Mouse (Mus musculus): ENCODE results near the gene Selenos. TPM values are rescaled to one million over a fixed set of nuclear protein-coding genes. Genes with fewer than 3 reads are reported as not detected.

The Selenos gene
- total and polyA plus RNA-seq, 3 experiments = 79.9 to 103 TPM; not detected in 1

DNA sequence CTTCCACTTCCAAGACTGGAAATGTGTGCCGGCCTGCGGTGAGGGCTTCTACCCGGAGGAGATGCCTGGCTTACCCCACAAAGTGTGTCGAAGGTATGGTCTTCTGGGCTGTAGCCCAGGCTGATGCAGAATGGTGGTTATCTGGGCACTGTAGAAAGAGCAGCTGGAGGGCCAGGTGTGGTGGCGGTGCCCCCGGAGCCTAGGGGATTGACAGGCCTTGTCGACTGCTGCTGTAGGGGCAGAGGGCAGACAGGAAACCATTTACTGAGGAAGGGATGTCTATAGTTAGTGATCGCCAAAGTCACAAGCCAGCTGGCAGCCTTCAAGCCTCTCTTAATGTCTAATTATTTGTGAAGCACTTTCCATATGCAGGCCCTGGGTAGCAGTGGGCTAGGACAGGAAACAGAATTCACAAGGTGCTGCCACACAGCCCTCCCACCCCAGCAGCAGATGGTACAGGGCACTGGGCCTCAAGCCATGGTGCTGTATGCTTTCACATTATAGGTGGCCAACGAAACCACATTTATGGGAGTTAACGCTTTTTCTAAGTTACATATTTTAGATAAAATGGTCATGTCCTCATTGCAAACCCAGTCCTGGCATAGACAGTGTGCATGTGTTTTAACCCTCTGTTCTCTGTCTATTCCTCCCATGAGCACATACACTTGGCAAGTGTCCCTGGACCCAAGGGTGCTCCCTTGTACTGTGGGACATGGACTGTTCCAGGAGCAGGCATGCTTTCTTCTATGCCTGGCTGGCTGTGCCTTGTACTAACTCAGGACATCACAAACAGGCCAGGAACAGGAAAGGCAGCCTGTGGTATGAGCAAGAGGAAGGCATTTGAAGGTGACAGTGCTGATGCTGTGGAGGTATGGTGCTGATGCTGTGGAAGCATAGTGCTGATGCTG is 35.6 kb upstream of the Selenos start, which contains the start of gene Gm45213:
TSS of gene Gm45213 (plus strand) at position 51 of the 908 bp plus-strand sequence.
- H3K27ac ChIP-seq (ENCODE audit: control insufficient read depth, low read depth, low read length) = no peak within 1 kb of the TSS
- H3K36me3 ChIP-seq (ENCODE audit: control insufficient read depth in 1 of 2, insufficient read depth in 2 of 2, low read length in 2 of 2) = no peaks in the 10 kb centered on the region
- H3K9ac ChIP-seq (ENCODE audit: control insufficient read depth, low read depth, low read length, poor library complexity, severe bottlenecking) = no peak within 1 kb of the TSS
- no peak within 1 kb of the TSS for H3K4me3 ChIP-seq (ENCODE audit: control insufficient read depth in 1 of 2, insufficient read depth in 1 of 2, low read depth in 2 of 2, low read length in 2 of 2)
- H3K9me3 ChIP-seq (replicated peaks; ENCODE audit: insufficient read depth, low read length) = no peaks in the 10 kb centered on the region
- TF ChIP-seq ETS1 (IDR thresholded peaks at IDR 0.05; ENCODE audit: low read depth, low read length) (no peak), POLR2AphosphoS2 (IDR thresholded peaks at IDR 0.05; ENCODE audit: low read length) (no peak), TAL1 (IDR thresholded peaks at IDR 0.05; ENCODE audit: low read length) (no peak), CHD2 (IDR thresholded peaks at IDR 0.05; ENCODE audit: low read length) (no peak), TBP (IDR thresholded peaks at IDR 0.05; ENCODE audit: low read depth, low read length) (no peak), POLR2AphosphoS5 (IDR thresholded peaks at IDR 0.05; ENCODE audit: borderline replicate concordance, low read depth, low read length) (no peak), NRF1 (IDR thresholded peaks at IDR 0.05; ENCODE audit: insufficient read depth, low read depth, low read length, poor library complexity, severe bottlenecking) (no peak), ZKSCAN1 (IDR thresholded peaks at IDR 0.05; ENCODE audit: low read depth, low read length) (no peak), MAX (IDR thresholded peaks at IDR 0.05; ENCODE audit: low read length) (no peak), BHLHE40 (IDR thresholded peaks at IDR 0.05; ENCODE audit: borderline replicate concordance, low read depth, low read length) (no peak), USF2 (IDR thresholded peaks at IDR 0.05; ENCODE audit: borderline replicate concordance in 1 of 2, insufficient read depth in 1 of 2, low read depth in 1 of 2, low read length in 2 of 2) (no peak), SIN3A (IDR thresholded peaks at IDR 0.05; ENCODE audit: low read length) (no peak), CHD1 (IDR thresholded peaks at IDR 0.05; ENCODE audit: low read depth, low read length) (no peak), SMC3 (IDR thresholded peaks at IDR 0.05; ENCODE audit: low read depth, low read length) (no peak), NELFE (IDR thresholded peaks at IDR 0.05; ENCODE audit: low read depth, low read length) (no peak), CTCF (IDR thresholded peaks at IDR 0.05 in 2 of 3, conservative IDR thresholded peaks at IDR 0.05 in 1 of 3; ENCODE audit: control insufficient read depth in 1 of 3, insufficient read depth in 1 of 3, low read depth in 2 of 3, low read length in 3 of 3, poor library complexity in 1 of 3, severe bottlenecking in 1 of 3) (no peak), TCF12 (IDR thresholded peaks at IDR 0.05; ENCODE audit: low read depth, low read length) (no peak), MEF2A (IDR thresholded peaks at IDR 0.05; ENCODE audit: extremely low read depth, insufficient replicate concordance, low read depth, low read length, poor library complexity, severe bottlenecking) (no peak), USF1 (IDR thresholded peaks at IDR 0.05; ENCODE audit: low read depth, low read length) (no peak)
- H3K27me3 ChIP-seq (ENCODE audit: control insufficient read depth in 1 of 2, insufficient read depth in 2 of 2, low read length in 2 of 2) = no peaks in the 10 kb centered on the region
- H3K79me2 ChIP-seq (ENCODE audit: control insufficient read depth, insufficient read depth, low read length, poor library complexity) = no peaks in the 10 kb centered on the region
- H3K4me1 ChIP-seq (ENCODE audit: control insufficient read depth in 1 of 2, insufficient read depth in 2 of 2, low read length in 2 of 2) = no peaks in the 10 kb centered on the region
- no peak for DNase-seq (ENCODE audit: low read depth, low spot score)
